Mouse (Mus musculus): ENCODE measurements around the gene Arhgef3. TPM values are rescaled to one million over a fixed set of nuclear protein-coding genes. Genes with fewer than 3 reads are reported as not detected.

The Arhgef3 gene
- polyA plus RNA-seq, 1 experiment from 2014 or later: 18.5 TPM

DNA sequence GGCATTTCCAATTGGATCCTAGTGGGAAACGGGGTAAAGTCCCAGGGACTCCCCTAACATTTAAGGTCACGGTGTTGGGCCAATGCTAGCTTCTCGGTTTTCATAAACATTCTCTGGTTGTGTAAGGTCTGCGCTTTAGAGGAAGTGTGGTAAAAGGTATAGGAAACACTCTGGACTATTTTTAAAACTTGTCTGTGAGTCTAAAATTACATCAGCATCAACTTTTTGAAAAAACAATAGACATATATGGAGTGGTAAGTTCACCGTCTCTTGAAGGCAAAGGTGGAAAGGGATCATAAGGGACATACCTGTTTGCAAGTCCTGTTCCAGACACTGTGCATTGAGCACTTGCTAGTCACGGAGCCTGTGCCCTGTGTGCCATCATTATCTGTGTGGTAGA is 240.5 kb downstream of the Arhgef3 start:
- peaks cover 31% of the 10 kb centered on the region for H3K4me1 ChIP-seq (ENCODE audit: control insufficient read depth, insufficient read depth, low read length)
- H3K4me3 ChIP-seq (ENCODE audit: low read length): no peak overlapping the region
- no peaks in the 10 kb centered on the region for H3K9me3 ChIP-seq (replicated peaks; ENCODE audit: control insufficient read depth, low read length)
- no peak overlapping the region for H3K27ac ChIP-seq (ENCODE audit: low read length)
- no peak overlapping the region for H3K9ac ChIP-seq (ENCODE audit: low read length)
- WGBS: 78% methylated on average over 6 of the region's 6 CpGs
- H3K4me2 ChIP-seq (ENCODE audit: low read depth, low read length): no peak overlapping the region
- no peaks in the 10 kb centered on the region for H3K36me3 ChIP-seq (ENCODE audit: control insufficient read depth, insufficient read depth)
- H3K27me3 ChIP-seq (ENCODE audit: control insufficient read depth, insufficient read depth, low read length): no peaks in the 10 kb centered on the region
- ATAC-seq (replicated peaks; ENCODE audit: extremely low read depth, insufficient read depth, low FRiP score): no peak

DNA sequence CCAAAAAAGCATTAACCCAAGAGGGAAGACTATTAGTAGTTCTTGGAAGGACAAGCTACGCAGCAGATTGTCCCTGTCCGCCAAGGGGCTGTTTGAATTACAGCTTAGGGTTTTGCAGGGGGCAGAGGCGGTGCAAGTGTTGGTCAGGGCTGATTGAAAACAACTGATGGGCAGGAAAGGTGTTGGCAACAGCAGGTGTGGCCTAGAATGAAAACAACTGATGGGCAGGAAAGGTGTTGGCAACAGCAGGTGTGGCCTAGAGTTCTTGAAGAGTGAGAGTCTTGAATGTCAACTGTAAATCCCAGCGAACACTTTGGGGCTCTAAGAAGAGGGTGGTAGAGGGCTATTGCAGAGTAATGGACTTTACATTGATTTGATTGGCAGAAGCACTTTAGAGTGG is 241.2 kb downstream of the Arhgef3 start:
- 90% methylated on average over 4 of the region's 4 CpGs for WGBS
- no peak for ATAC-seq (replicated peaks; ENCODE audit: extremely low read depth, insufficient read depth, low FRiP score)

GRCm38 (mm10) chr14:27357139-27357538 is 242.4 kb downstream of the Arhgef3 start:
- 64% methylated on average over 6 of the region's 6 CpGs for WGBS
- no peak overlapping the region for H3K9ac ChIP-seq (ENCODE audit: low read length)
- H3K4me2 ChIP-seq (ENCODE audit: low read depth, low read length): no peak overlapping the region
- no peak overlapping the region for H3K27ac ChIP-seq (ENCODE audit: low read length)
- H3K9me3 ChIP-seq (replicated peaks; ENCODE audit: control insufficient read depth, low read length): no peaks in the 10 kb centered on the region
- no peaks in the 10 kb centered on the region for H3K27me3 ChIP-seq (ENCODE audit: control insufficient read depth, insufficient read depth, low read length)
- ATAC-seq (replicated peaks; ENCODE audit: extremely low read depth, insufficient read depth, low FRiP score): no peak
- no peak overlapping the region for H3K4me3 ChIP-seq (ENCODE audit: low read length)
- no peaks in the 10 kb centered on the region for H3K36me3 ChIP-seq (ENCODE audit: control insufficient read depth, insufficient read depth)
- peaks cover 27% of the 10 kb centered on the region for H3K4me1 ChIP-seq (ENCODE audit: control insufficient read depth, insufficient read depth, low read length)

More for the DNA sequence above, 241.2 kb downstream of the Arhgef3 start:
- Histone ChIP-seq H3K9me3 (replicated peaks; ENCODE audit: control insufficient read depth, low read length) (no peaks in the 10 kb centered on the region), H3K4me3 (ENCODE audit: low read length) (no peak overlapping the region), H3K36me3 (ENCODE audit: control insufficient read depth, insufficient read depth) (no peaks in the 10 kb centered on the region), H3K27me3 (ENCODE audit: control insufficient read depth, insufficient read depth, low read length) (no peaks in the 10 kb centered on the region), H3K9ac (ENCODE audit: low read length) (no peak overlapping the region), H3K27ac (ENCODE audit: low read length) (no peak overlapping the region), H3K4me2 (ENCODE audit: low read depth, low read length) (no peak overlapping the region), H3K4me1 (ENCODE audit: control insufficient read depth, insufficient read depth, low read length) (peaks cover 28% of the 10 kb centered on the region)

- no peak for ATAC-seq (replicated peaks; ENCODE audit: extremely low read depth, insufficient read depth, low FRiP score)
Measured at GRCm38 (mm10) chr14:27358202-27358601, 243.5 kb downstream of the Arhgef3 start.

GRCm38 (mm10) chr14:27360849-27361248 is 246.2 kb downstream of the Arhgef3 start:
- 81% methylated on average over 7 of the region's 7 CpGs for WGBS
- Histone ChIP-seq H3K36me3 (ENCODE audit: control insufficient read depth, insufficient read depth) (no peaks in the 10 kb centered on the region), H3K9me3 (replicated peaks; ENCODE audit: control insufficient read depth, low read length) (no peaks in the 10 kb centered on the region), H3K4me2 (ENCODE audit: low read depth, low read length) (no peak overlapping the region), H3K27me3 (ENCODE audit: control insufficient read depth, insufficient read depth, low read length) (no peaks in the 10 kb centered on the region), H3K27ac (ENCODE audit: low read length) (no peak overlapping the region), H3K4me1 (ENCODE audit: control insufficient read depth, insufficient read depth, low read length) (peaks cover 17% of the 10 kb centered on the region), H3K9ac (ENCODE audit: low read length) (no peak overlapping the region; the same call in 1 of the 2 replicates), H3K4me3 (ENCODE audit: low read length) (no peak overlapping the region)
- no peak for ATAC-seq (replicated peaks; ENCODE audit: extremely low read depth, insufficient read depth, low FRiP score)

More at GRCm38 (mm10) chr14:27358202-27358601, 243.5 kb downstream of the Arhgef3 start:
- Histone ChIP-seq H3K27ac (ENCODE audit: low read length) (no peak overlapping the region), H3K4me2 (ENCODE audit: low read depth, low read length) (no peak overlapping the region), H3K9ac (ENCODE audit: low read length) (no peak overlapping the region), H3K9me3 (replicated peaks; ENCODE audit: control insufficient read depth, low read length) (no peaks in the 10 kb centered on the region), H3K36me3 (ENCODE audit: control insufficient read depth, insufficient read depth) (no peaks in the 10 kb centered on the region), H3K4me3 (ENCODE audit: low read length) (no peak overlapping the region), H3K27me3 (ENCODE audit: control insufficient read depth, insufficient read depth, low read length) (no peaks in the 10 kb centered on the region), H3K4me1 (ENCODE audit: control insufficient read depth, insufficient read depth, low read length) (peaks cover 21% of the 10 kb centered on the region)
- WGBS: 65% methylated on average over 6 of the region's 6 CpGs

- no peak overlapping the region for H3K4me3 ChIP-seq (ENCODE audit: low read length)
- no peaks in the 10 kb centered on the region for H3K9me3 ChIP-seq (replicated peaks; ENCODE audit: control insufficient read depth, low read length)
- ATAC-seq (replicated peaks; ENCODE audit: extremely low read depth, insufficient read depth, low FRiP score): no peak
- 68% methylated on average over 4 of the region's 4 CpGs for WGBS
- H3K4me2 ChIP-seq (ENCODE audit: low read depth, low read length): no peak overlapping the region
- H3K27me3 ChIP-seq (ENCODE audit: control insufficient read depth, insufficient read depth, low read length): no peaks in the 10 kb centered on the region
- peaks cover 16% of the 10 kb centered on the region for H3K4me1 ChIP-seq (ENCODE audit: control insufficient read depth, insufficient read depth, low read length)
- H3K36me3 ChIP-seq (ENCODE audit: control insufficient read depth, insufficient read depth): no peaks in the 10 kb centered on the region
- H3K27ac ChIP-seq (ENCODE audit: low read length): no peak overlapping the region
- no peak overlapping the region for H3K9ac ChIP-seq (ENCODE audit: low read length)
Measured at GRCm38 (mm10) chr14:27361514-27361913, 246.8 kb downstream of the Arhgef3 start.

GRCm38 (mm10) chr14:27364668-27365257 is 250.1 kb downstream of the Arhgef3 start:
- 73% methylated on average over 5 of the region's 5 CpGs for WGBS
- H3K4me1 ChIP-seq (ENCODE audit: control insufficient read depth, insufficient read depth, low read length): peaks cover 34% of the 10 kb centered on the region
- H3K4me3 ChIP-seq (ENCODE audit: low read length): no peak overlapping the region
- no peak overlapping the region for H3K27ac ChIP-seq (ENCODE audit: low read length)
- H3K9me3 ChIP-seq (replicated peaks; ENCODE audit: control insufficient read depth, low read length): no peaks in the 10 kb centered on the region
- H3K27me3 ChIP-seq (ENCODE audit: control insufficient read depth, insufficient read depth, low read length): no peaks in the 10 kb centered on the region
- no peak overlapping the region for H3K4me2 ChIP-seq (ENCODE audit: low read depth, low read length)
- no peaks in the 10 kb centered on the region for H3K36me3 ChIP-seq (ENCODE audit: control insufficient read depth, insufficient read depth)
- no peak overlapping the region for H3K9ac ChIP-seq (ENCODE audit: low read length)
- ATAC-seq (replicated peaks; ENCODE audit: extremely low read depth, insufficient read depth, low FRiP score): no peak

- WGBS: 76% methylated on average over 10 of the region's 10 CpGs
- H3K9me3 ChIP-seq (replicated peaks; ENCODE audit: control insufficient read depth, low read length): no peaks in the 10 kb centered on the region
Measured at GRCm38 (mm10) chr14:27367117-27367711, 252.5 kb downstream of the Arhgef3 start.

DNA sequence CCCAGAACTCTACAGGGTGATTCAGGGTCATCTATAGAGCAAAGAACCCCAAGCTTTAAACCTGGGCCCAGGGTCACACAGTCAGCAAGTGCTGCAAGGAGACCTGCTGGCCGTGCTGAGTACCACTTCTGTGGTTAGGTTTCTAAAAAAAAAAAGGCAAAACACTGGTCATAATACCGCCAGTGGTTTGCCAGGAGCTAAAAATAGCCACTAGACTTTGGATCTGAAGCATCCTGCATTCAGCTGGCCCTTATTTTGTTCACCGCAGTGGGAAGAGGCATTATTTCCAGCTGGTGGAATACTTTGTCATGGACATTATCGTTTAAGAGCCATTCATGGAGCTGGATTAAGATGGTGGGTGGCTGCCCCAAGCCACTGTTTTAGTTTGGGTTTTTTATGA is 253.9 kb downstream of the Arhgef3 start:
- Histone ChIP-seq H3K4me3 (ENCODE audit: low read length) (no peak overlapping the region), H3K9me3 (replicated peaks; ENCODE audit: control insufficient read depth, low read length) (no peaks in the 10 kb centered on the region), H3K9ac (ENCODE audit: low read length) (no peak overlapping the region), H3K27ac (ENCODE audit: low read length) (peak overlapping the region; percentile 89), H3K36me3 (ENCODE audit: control insufficient read depth, insufficient read depth) (no peaks in the 10 kb centered on the region), H3K27me3 (ENCODE audit: control insufficient read depth, insufficient read depth, low read length) (no peaks in the 10 kb centered on the region), H3K4me2 (ENCODE audit: low read depth, low read length) (no peak overlapping the region), H3K4me1 (ENCODE audit: control insufficient read depth, insufficient read depth, low read length) (peaks cover 28% of the 10 kb centered on the region)
- WGBS: 27% methylated on average over 4 of the region's 4 CpGs
- ATAC-seq (replicated peaks; ENCODE audit: extremely low read depth, insufficient read depth, low FRiP score): peak; percentile 49; the same call in 1 of the 2 replicates

More at GRCm38 (mm10) chr14:27367117-27367711, 252.5 kb downstream of the Arhgef3 start:
- peaks cover 28% of the 10 kb centered on the region for H3K4me1 ChIP-seq (ENCODE audit: control insufficient read depth, insufficient read depth, low read length)
- H3K4me2 ChIP-seq (ENCODE audit: low read depth, low read length): no peak overlapping the region
- no peak for ATAC-seq (replicated peaks; ENCODE audit: extremely low read depth, insufficient read depth, low FRiP score)
- 0 out of 2 replicates have a peak overlapping the region, but pooled peaks have one; percentile 4 for H3K9ac ChIP-seq (ENCODE audit: low read length)
- no peaks in the 10 kb centered on the region for H3K27me3 ChIP-seq (ENCODE audit: control insufficient read depth, insufficient read depth, low read length)
- peak overlapping the region; percentile 24; the same call in 1 of the 2 replicates for H3K27ac ChIP-seq (ENCODE audit: low read length)
- no peak overlapping the region for H3K4me3 ChIP-seq (ENCODE audit: low read length)
- no peaks in the 10 kb centered on the region for H3K36me3 ChIP-seq (ENCODE audit: control insufficient read depth, insufficient read depth)

Data from heart, embryonic 16.5 days (tissue).